Mouse (Mus musculus) midbrain, embryonic 14.5 days (tissue): Measurements from ENCODE around the gene Tex2. TPM values are rescaled to one million over a fixed set of nuclear protein-coding genes. Genes with fewer than 3 reads are reported as not detected.
"Not testable (repeated sequence)": the region's sequence is repeated elsewhere in the genome, so short reads cannot be mapped to it uniquely, and the experiment has no call there.

Experiments
- ATAC-seq: fragments of 200-750 bp; cut with Nextera tagmentation; 2 replicates; pipeline ENCODE4 v1.8.0; 2017; ENCODE audit warnings: moderate number of reproducible peaks, moderate library complexity; ENCODE audit not compliant: low FRiP score, low TSS enrichment
- DNase-seq: peaks from one replicate; pipeline ENCODE4 v3.0.0-alpha.2; 2015
- H3K27ac ChIP-seq: fragments of 300-500 bp; sonication (generic); replicated peaks from 2 replicates; pipeline ENCODE4 v1.5.1; 2014; ENCODE audit warnings: mild to moderate bottlenecking, low read depth, low read length, moderate library complexity
- H3K27me3 ChIP-seq: fragments of 300-500 bp; sonication (generic); 2 replicates; pipeline ENCODE4 v1.6.1; 2014; ENCODE audit warnings: low read length, control low read depth, mixed read lengths; ENCODE audit not compliant: control insufficient read depth, insufficient read depth
- H3K36me3 ChIP-seq: fragments of 300-500 bp; sonication (generic); 2 replicates; pipeline ENCODE4 v1.6.1; 2014; ENCODE audit warnings: low read length, control low read depth; ENCODE audit not compliant: control insufficient read depth, insufficient read depth
- H3K4me1 ChIP-seq: fragments of 300-500 bp; sonication (generic); 2 replicates; pipeline ENCODE4 v1.6.1; 2014; ENCODE audit warnings: mild to moderate bottlenecking, antibody characterized with exemption, low read length, control low read depth; ENCODE audit not compliant: control insufficient read depth, insufficient read depth
- H3K4me2 ChIP-seq: fragments of 300-500 bp; sonication (generic); 2 replicates; pipeline ENCODE4 v1.6.1; 2014; ENCODE audit warnings: mild to moderate bottlenecking, low read length, moderate library complexity
- H3K4me3 ChIP-seq: fragments of 300-500 bp; sonication (generic); replicated peaks from 2 replicates; pipeline ENCODE4 v1.5.1; 2014; ENCODE audit warnings: low read depth, low read length
- H3K9ac ChIP-seq: fragments of 300-500 bp; sonication (generic); replicated peaks from 2 replicates; pipeline ENCODE4 v1.6.1; 2014; ENCODE audit warnings: mild to moderate bottlenecking, low read length, moderate library complexity
- H3K9me3 ChIP-seq: fragments of 300-500 bp; sonication (generic); 2 replicates; pipeline ENCODE4 v1.6.1; 2016; ENCODE audit warnings: low read length, control low read depth, mixed read lengths; ENCODE audit not compliant: control insufficient read depth
- WGBS: fragments of 180-500 bp; shearing (Covaris S2); extraction: QIAGEN DNeasy Blood & Tissue Kit; methylation state at CpG from one replicate; pipeline ENCODE4 v1.1.7; 2014; 5-methylcytosine and 5-hydroxymethylcytosine counted together
- polyA plus RNA-seq: library from polyadenylated mRNA; unstranded; fragments of >200 nt; fragmentation: Nextera tagmentation; extraction: Ambion mirVana; gene quantifications from 2 replicates; pipeline ENCODE4 v1.2.1, GENCODE M21; 2014

Tex2 gene
- 27.3 and 29.1 TPM in 2 replicates for polyA plus RNA-seq

DNA sequence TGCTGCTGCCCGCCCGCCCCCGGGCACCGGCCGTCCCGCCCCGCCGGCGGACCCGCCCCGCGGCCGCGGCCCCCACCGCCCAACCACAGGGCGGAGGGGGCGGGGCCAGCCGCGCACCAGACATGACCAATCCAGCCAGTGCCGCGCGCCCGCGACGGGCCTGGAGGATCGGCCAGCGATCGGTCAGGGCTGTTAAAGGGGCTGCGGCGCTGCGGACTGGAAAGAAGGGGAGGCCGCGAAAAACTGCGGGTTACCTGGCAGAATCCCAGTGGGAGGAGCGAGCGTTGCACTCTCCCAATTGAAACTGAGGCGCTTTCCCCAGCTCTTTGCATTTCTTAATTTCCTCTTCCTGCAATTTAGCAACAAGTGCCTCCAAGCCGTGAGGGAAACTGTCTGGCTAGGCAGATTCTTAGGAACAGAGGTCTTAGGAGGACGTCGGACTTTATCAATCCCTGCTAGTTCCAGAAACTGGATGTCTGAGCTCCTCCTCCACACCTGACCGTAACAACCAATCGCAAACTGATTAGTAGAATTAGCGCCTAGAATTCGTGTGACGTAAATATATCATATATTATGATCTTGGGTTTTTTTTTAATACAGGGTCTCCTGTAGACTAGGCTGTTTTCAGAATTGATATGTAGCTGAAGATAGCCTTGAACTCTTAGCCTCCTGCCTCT is at the start of gene Tex2:
Gene Tex2 (minus strand): TSS at position 463 of the 677 bp plus-strand sequence.
- DNase-seq (peak; percentile 97), ATAC-seq (peak; percentile 97)
- Histone ChIP-seq H3K4me2 (peak within 1 kb of the TSS; percentile 89), H3K27me3 (no peaks in the 10 kb centered on the region), H3K4me3 (peak within 1 kb of the TSS; percentile 90), H3K9ac (peak within 1 kb of the TSS; percentile 81), H3K4me1 (peaks cover 10% of the 10 kb centered on the region; the same call in 1 of the 2 replicates), H3K27ac (peak within 1 kb of the TSS; percentile 76), H3K36me3 (no peaks in the 10 kb centered on the region), H3K9me3 (no peaks in the 10 kb centered on the region)
- WGBS, result under 1% methylated on average over 45 of the region's 45 CpGs

DNA sequence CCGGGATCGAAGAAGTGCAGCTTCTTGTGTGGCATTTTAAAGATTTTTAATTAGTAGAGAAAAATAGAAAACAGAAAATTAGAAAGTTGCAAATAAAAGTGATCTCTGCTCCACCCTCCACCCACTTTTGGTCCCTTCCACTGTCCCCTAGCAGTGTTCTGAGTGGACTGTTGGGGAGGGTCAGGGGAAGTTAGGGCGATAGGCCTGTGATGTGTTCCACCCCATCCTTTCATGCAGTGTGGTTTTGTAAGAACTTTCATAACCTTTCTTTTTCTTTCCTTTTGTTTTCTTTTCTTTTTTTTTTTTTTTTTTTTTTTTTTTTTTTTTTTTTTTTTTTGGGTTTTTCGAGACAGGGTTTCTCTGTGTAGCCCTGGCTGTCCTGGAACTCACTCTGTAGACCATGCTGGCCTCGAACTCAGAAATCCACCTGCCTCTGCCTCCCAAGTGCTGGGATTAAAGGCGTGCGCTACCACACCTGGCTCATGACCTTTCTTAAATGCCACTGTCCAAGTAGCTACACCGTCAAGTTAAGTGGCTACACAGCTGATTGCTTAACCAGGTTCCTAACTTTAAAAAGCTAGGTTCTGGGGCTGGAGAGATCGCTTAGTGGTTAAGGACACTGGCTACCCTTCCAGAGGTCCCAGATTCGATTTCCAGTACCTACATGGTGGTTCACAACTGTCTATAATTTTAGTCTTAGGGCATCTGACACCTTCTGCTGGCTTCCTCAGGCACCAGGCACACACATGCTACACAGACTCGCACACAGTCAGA is 49.6 kb upstream of the Tex2 start:
- no peak overlapping the region for H3K27ac ChIP-seq
- H3K4me3 ChIP-seq, result no peak overlapping the region
- no peaks in the 10 kb centered on the region for H3K27me3 ChIP-seq
- DNase-seq, result no peak
- no peaks in the 10 kb centered on the region for H3K9me3 ChIP-seq
- H3K4me1 ChIP-seq, result peaks cover 13% of the 10 kb centered on the region
- H3K4me2 ChIP-seq, result no peak overlapping the region
- H3K36me3 ChIP-seq, result no peaks in the 10 kb centered on the region
- WGBS, result 90% methylated on average over 10 of the region's 11 CpGs
- H3K9ac ChIP-seq, result no peak overlapping the region
- ATAC-seq, result no peak

DNA sequence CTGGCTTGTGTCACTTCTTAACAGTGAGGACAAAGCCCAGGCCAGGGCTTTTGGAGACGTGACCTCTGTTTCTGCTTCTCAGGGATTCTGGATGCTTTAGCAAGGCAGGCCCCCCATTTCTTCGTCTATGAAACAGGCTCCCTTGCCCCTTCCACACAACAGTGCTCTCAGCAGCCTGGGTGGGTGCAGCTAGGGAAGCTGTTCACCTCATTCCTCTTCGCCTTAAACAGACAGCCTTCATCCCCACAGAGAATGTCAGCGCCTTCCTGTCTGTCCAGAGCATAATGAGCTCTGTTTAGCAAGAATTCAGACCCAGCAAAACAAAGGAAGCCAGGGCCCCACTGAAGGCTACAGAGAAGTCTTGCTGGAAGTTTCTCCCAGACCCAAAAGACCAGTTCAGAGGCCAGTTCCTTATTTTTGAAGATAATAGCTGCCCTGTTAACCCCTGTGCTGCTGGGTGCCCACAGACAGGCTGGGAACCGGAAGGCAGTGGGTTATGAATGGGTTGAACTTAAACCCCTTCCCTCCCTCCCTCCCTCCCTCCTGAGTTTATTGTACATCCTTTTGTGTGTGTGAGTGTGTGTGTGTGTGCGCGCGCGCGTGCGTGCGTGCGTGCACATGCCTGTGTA is 47.3 kb upstream of the Tex2 start:
- peaks cover 16% of the 10 kb centered on the region for H3K4me1 ChIP-seq
- WGBS, result 50% methylated on average over 13 of the region's 13 CpGs
- ATAC-seq (no peak), DNase-seq (no peak)
- no peaks in the 10 kb centered on the region for H3K27me3 ChIP-seq
- H3K9ac ChIP-seq, result no peak overlapping the region
- H3K27ac ChIP-seq, result peak overlapping the region; percentile 10; the same call in 1 of the 2 replicates
- H3K4me2 ChIP-seq, result no peak overlapping the region
- H3K4me3 ChIP-seq, result no peak overlapping the region
- no peaks in the 10 kb centered on the region for H3K9me3 ChIP-seq
- no peaks in the 10 kb centered on the region for H3K36me3 ChIP-seq

DNA sequence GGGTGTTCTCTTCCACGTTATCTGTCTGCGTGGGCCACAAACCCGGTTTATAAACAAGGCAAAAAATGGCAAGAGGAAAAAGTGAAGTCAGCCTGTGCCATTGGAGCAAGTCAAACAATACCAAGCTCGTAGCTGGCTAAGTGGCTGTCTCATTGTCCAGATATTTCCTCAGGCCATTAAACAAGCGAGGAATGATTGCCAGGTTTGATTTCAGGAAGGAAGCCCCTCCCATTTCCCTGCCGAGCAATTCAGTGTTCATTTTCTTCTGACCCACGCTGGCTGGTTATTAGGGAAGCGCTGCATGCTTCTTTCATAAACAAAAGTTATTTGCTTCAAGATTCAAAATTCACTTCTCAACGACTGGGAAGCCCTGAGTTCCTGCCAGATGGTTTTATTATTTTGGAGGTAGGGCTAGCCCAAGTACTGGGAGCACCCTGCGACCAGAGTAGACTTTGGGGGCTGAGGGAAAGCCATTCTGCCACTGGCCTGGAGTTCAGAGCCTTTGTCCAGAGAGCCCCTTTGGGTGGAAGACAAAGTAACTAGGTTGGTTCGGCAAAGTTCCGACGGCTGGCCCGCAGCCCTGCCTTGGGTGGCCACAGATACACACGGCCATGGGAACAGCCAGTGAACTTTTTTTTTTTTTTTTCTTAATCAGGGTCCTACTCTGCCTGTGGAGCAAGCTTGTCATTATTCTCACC is 46.5 kb upstream of the Tex2 start:
- no peak overlapping the region for H3K4me3 ChIP-seq
- no peak for DNase-seq
- no peaks in the 10 kb centered on the region for H3K27me3 ChIP-seq
- H3K4me2 ChIP-seq, result no peak overlapping the region
- peaks cover 16% of the 10 kb centered on the region for H3K4me1 ChIP-seq
- ATAC-seq, result no peak
- no peaks in the 10 kb centered on the region for H3K9me3 ChIP-seq
- H3K9ac ChIP-seq, result no peak overlapping the region
- H3K27ac ChIP-seq, result no peak overlapping the region
- 57% methylated on average over 15 of the region's 15 CpGs for WGBS
- no peaks in the 10 kb centered on the region for H3K36me3 ChIP-seq

DNA sequence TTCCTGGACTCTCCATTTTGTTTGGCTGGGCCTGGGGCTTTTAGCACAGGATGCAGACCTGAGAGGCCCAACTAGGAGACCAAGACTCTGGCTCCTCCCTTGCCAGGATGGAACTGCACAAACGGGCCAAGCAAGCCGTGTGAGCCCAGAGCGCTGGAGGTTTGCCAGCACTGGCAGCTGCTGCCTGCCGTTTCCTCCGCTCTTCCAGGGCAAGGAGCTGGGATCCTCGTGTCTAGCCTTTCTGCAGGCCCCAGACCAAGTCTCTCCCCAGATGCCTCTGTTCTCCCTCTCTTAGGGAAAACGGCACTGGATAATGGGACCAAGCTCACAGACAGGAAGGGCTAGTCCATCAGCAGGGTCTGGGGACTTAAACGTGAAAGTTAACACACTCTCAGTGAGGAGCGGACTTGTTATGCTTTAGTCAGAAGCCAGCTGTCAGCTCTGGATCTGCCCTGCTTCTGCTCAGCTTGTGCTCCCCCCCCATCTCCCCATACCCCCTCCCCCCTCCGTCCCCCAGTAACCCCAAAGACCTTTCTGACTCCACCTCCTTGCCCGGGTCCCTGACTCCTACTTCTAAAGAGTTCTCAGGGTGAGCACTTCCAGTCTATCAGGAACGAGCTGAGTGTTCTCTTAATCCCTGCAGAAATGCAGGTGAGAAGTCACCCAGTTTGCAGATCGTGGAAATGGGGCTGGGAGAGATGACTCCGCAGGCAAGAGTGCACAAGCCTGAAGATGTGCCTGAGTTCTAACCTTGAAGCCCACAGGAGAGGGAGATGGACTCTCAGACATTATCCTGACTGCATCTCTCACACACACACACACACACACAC is 45.0 kb upstream of the Tex2 start:
- 21% methylated on average over 14 of the region's 14 CpGs for WGBS
- Histone ChIP-seq H3K4me1 (peaks cover 16% of the 10 kb centered on the region), H3K36me3 (no peaks in the 10 kb centered on the region), H3K9me3 (no peaks in the 10 kb centered on the region), H3K9ac (no peak overlapping the region), H3K27me3 (no peaks in the 10 kb centered on the region), H3K4me3 (no peak overlapping the region), H3K27ac (peak overlapping the region; percentile 71), H3K4me2 (0 out of 2 replicates have a peak overlapping the region, but pooled peaks have one; percentile 9)
- DNase-seq (peak; percentile 87), ATAC-seq (peak; percentile 43; the same call in 1 of the 2 replicates)

DNA sequence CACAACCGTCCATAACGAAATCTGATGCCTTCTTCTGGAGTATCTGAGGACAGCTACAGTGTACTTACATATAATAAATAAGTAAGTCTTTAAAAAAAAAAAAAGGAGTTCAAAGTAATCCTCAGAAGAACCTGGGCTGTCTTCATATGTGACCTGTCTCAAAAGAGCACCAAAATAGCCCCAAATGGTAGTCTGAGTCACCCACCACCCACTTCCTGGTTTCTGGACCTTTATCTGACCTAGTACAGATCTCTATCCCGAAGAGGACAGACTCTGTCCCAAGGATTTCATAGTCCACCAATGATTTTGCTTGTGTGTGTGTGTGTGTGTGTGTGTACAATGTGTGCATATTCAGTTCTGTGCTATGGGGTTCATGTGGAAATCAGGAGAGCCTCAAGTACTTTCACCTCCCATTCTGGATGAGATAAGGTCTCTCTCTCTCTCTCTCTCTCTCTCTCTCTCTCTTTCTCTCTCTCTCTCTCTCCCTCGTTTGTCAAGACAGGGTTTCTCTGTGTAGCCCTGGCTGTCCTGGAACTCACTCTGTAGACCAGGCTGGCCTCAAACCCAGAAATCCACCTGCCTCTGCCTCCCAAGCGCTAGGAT is 43.8 kb upstream of the Tex2 start:
- H3K9me3 ChIP-seq, H3K27me3 ChIP-seq, H3K4me3 ChIP-seq, DNase-seq, H3K36me3 ChIP-seq, H3K4me2 ChIP-seq, ATAC-seq, H3K9ac ChIP-seq, H3K27ac ChIP-seq: not testable (repeated sequence)
- peaks cover 16% of the 10 kb centered on the region for H3K4me1 ChIP-seq
- 86% methylated on average over 5 of the region's 5 CpGs for WGBS

DNA sequence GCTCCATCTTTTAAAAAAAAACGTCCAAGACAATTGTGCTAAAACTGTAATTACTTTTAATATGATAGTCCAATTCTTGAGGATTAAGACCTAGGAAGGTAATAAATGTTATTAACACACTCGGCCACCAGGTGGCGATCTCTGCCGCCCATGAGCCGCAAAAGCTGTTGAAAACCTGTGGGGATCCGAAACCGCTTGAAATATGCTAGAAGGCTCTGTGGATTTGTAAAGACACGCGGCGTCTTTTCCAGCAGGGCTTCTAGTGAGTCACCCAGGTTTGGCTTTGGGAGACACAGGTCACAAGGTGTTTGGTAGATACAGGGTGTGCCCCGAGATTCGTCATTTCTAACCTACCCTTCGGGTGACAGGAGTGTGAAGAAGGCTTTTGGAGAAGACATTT is 35.1 kb upstream of the Tex2 start:
- no peak overlapping the region for H3K4me3 ChIP-seq
- no peak for ATAC-seq
- no peak overlapping the region for H3K9ac ChIP-seq
- H3K9me3 ChIP-seq, result no peaks in the 10 kb centered on the region
- peak; percentile 91 for DNase-seq
- H3K36me3 ChIP-seq, result no peaks in the 10 kb centered on the region
- 22% methylated on average over 13 of the region's 13 CpGs for WGBS
- no peak overlapping the region for H3K27ac ChIP-seq
- no peaks in the 10 kb centered on the region for H3K27me3 ChIP-seq
- no peak overlapping the region for H3K4me2 ChIP-seq
- no peaks in the 10 kb centered on the region for H3K4me1 ChIP-seq
